Mouse (Mus musculus) embryonic facial prominence, embryonic 10.5 days (tissue): Measurements from ENCODE around the gene Fcamr. TPM values are rescaled to one million over a fixed set of nuclear protein-coding genes. Genes with fewer than 3 reads are reported as not detected.
A peak's percentile ranks its signal among the peaks of the same experiment; 100 is the strongest.

ENCODE experiments used
- DNase-seq: peaks from one replicate; pipeline ENCODE4 v3.0.0-alpha.2; 2017; ENCODE audit warnings: low spot score
- H3K27ac ChIP-seq: fragments of 300-500 bp; sonication (generic); replicated peaks from 2 replicates; pipeline ENCODE4 v1.5.1; 2016; ENCODE audit warnings: mild to moderate bottlenecking
- H3K27me3 ChIP-seq: fragments of 300-500 bp; sonication (generic); replicated peaks from 2 replicates; pipeline ENCODE4 v1.6.1; 2016; ENCODE audit warnings: low read depth, mild to moderate bottlenecking; ENCODE audit not compliant: poor library complexity, severe bottlenecking
- H3K36me3 ChIP-seq: fragments of 300-500 bp; sonication (generic); replicated peaks from 2 replicates; pipeline ENCODE4 v1.6.1; 2016; ENCODE audit warnings: mild to moderate bottlenecking, moderate library complexity
- H3K4me1 ChIP-seq: fragments of 300-500 bp; sonication (generic); 2 replicates; pipeline ENCODE4 v1.6.1; 2016
- H3K4me3 ChIP-seq: fragments of 300-500 bp; sonication (generic); 2 replicates; pipeline ENCODE4 v1.5.1; 2016; ENCODE audit warnings: mild to moderate bottlenecking, moderate library complexity
- H3K9me3 ChIP-seq: fragments of 300-500 bp; sonication (generic); 2 replicates; pipeline ENCODE4 v1.6.1; 2016; ENCODE audit warnings: mild to moderate bottlenecking
- WGBS: fragments of 180-500 bp; shearing (Covaris S2); methylation state at CpG from one replicate; pipeline ENCODE4 v1.1.7; 2016; 5-methylcytosine and 5-hydroxymethylcytosine counted together
- polyA plus RNA-seq: library from polyadenylated mRNA; unstranded; fragments of >200 nt; fragmentation: Nextera tagmentation; extraction: Ambion mirVana; gene quantifications from 2 replicates; pipeline ENCODE4 v1.2.1, GENCODE M21; 2016

Fcamr gene
- polyA plus RNA-seq, 1 experiment from 2014 or later: not detected

DNA sequence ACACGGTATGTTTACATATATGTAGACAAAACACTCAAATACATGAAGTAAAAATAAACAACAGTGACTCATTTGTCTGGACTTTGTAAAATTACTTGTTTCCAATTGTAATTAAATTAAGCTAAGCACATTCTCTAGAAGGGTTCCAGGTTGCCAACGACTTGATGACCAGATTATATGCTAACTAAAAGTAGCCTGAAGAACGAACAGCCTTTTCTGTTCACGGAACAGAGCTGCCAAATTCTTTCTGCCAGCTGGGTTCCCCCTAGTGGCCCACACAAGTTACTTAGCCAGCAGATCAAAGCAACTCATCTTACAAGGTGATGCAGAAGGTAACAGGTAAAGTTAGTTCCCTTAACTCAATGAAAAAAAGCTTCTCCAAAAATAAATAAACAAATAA, 16.6 kb upstream of the Fcamr start:
- WGBS: 37% methylated on average over 4 of the region's 4 CpGs
- DNase-seq: no peak
- Histone ChIP-seq H3K36me3 (no peaks in the 10 kb centered on the region), H3K27ac (no peak overlapping the region), H3K4me1 (no peaks in the 10 kb centered on the region), H3K27me3 (no peaks in the 10 kb centered on the region), H3K4me3 (no peak overlapping the region), H3K9me3 (no peaks in the 10 kb centered on the region)

DNA sequence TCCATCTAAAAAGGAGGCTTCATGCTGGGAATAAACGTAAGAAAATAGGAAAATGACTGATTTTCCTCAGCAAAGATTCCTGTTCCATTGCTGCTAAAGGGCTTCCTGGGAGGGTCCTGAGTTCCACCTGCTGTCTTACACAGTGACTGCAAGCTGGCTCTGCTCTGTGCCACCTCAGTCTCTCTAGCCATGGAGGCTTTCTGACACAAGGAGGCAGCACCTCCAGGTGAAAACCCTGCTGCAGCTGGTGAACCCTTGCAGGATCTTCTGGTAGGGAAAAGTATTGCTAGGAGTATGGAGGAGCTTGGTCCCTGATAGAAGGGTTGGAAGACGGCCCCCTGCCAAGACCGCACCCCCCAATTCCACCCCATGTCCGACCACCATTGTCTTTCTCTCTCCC, 13.7 kb upstream of the Fcamr start:
- H3K27me3 ChIP-seq: no peaks in the 10 kb centered on the region
- no peaks in the 10 kb centered on the region for H3K36me3 ChIP-seq
- no peak overlapping the region for H3K4me3 ChIP-seq
- H3K4me1 ChIP-seq: peaks cover 5% of the 10 kb centered on the region; the same call in 1 of the 2 replicates
- 47% methylated on average over 4 of the region's 4 CpGs for WGBS
- H3K9me3 ChIP-seq: 0 out of 2 replicates have a peak, but pooled peaks cover 1% of the 10 kb centered on the region
- no peak overlapping the region for H3K27ac ChIP-seq
- DNase-seq: no peak

GRCm38 (mm10) chr1:130789512-130790451, 10.9 kb upstream of the Fcamr start:
- WGBS: 58% methylated on average over 3 of the region's 3 CpGs
- Histone ChIP-seq H3K9me3 (0 out of 2 replicates have a peak, but pooled peaks cover 3% of the 10 kb centered on the region), H3K27ac (no peak overlapping the region), H3K27me3 (no peaks in the 10 kb centered on the region), H3K4me1 (peaks cover 5% of the 10 kb centered on the region; the same call in 1 of the 2 replicates), H3K4me3 (no peak overlapping the region), H3K36me3 (no peaks in the 10 kb centered on the region)
- no peak for DNase-seq

DNA sequence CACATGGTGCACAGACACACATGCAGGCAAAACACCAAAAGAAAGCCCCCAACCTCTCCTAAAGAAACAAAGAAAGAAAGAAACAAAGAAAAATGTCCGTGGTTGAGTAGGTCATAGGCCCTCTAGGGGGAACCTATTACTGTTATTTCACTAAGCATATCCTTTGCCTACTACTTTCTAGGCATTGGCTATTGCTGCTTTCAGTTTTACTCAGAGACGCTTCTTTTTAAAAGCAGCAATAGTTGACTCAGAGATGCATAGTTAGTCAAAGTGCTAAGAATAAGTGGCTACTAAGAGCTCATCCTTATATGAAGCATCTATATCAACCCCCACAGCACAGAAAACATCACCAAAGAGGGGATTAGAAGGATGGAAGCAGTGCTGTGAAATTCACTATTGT, 5.4 kb upstream of the Fcamr start:
- 78% methylated on average over 2 of the region's 2 CpGs for WGBS
- H3K4me1 ChIP-seq: no peaks in the 10 kb centered on the region
- H3K36me3 ChIP-seq: no peaks in the 10 kb centered on the region
- no peaks in the 10 kb centered on the region for H3K27me3 ChIP-seq
- no peak overlapping the region for H3K27ac ChIP-seq
- no peak overlapping the region for H3K4me3 ChIP-seq
- no peak for DNase-seq
- 0 out of 2 replicates have a peak, but pooled peaks cover 3% of the 10 kb centered on the region for H3K9me3 ChIP-seq

DNA sequence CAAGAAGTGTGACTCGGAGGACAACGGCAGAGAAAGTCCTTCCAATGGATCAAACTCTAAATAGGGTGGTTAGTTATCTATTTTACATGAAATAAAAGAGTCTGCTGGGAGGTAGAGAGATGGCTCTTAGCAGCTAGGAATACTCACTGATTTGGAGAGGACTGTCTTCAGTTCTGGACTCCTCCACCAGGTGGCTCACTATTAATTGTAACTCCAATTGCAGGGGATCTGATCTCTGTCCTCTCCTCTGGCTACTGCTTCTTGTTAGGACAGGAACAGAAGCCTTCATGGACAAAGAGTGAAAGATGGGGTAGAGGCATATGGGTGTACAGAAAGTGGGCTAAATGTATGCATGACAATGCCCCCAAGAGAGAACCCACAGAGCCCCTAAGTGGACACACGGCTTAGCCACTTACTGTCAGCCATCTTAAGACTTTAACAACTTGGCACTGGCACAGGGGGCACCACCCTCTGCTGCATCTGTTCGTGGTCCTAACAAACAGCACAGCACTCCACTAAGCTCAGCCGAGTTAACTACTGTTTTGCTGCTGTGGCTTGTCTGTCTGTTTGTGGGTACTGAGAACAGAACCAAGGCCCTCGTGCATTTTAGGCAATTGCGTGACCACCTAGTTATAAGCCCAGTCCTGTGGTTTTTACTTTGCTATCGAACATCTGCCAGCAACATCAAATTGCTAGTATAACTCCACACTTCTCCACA, 3.6 kb upstream of the Fcamr start:
- Histone ChIP-seq H3K4me3 (no peak overlapping the region), H3K36me3 (no peaks in the 10 kb centered on the region), H3K4me1 (no peaks in the 10 kb centered on the region), H3K27ac (no peak overlapping the region), H3K9me3 (0 out of 2 replicates have a peak, but pooled peaks cover under 1% of the 10 kb centered on the region), H3K27me3 (no peaks in the 10 kb centered on the region)
- WGBS: 84% methylated on average over 8 of the region's 8 CpGs
- DNase-seq: peak; percentile 36

GRCm38 (mm10) chr1:130798037-130798436, 2.7 kb upstream of the Fcamr start:
- WGBS: 76% methylated on average over 6 of the region's 6 CpGs
- Histone ChIP-seq H3K4me1 (0 out of 2 replicates have a peak, but pooled peaks cover 3% of the 10 kb centered on the region), H3K36me3 (no peaks in the 10 kb centered on the region), H3K4me3 (no peak overlapping the region), H3K27ac (no peak overlapping the region), H3K27me3 (no peaks in the 10 kb centered on the region), H3K9me3 (no peaks in the 10 kb centered on the region)
- DNase-seq: no peak

GRCm38 (mm10) chr1:130798551-130798950, 2.2 kb upstream of the Fcamr start:
- no peak for DNase-seq
- H3K4me3 ChIP-seq: no peak overlapping the region

DNA sequence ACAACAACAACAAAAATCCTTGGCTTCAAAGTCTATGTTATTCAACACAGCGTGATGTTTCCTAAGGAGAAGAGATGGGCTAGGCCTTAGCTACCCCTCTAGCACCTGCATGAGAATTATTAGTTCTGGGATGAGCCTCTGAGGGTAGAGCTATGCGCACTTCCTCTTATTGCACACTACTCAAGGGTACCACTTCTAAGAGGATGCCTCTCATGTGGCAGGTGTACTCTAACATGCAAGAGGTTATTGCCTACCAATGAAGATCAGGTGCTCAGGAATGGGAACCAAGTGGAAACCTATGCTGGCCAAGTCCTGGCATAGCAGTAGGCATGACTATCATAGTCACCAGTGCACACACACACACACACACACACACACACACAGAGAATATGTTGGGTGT, 1.3 kb upstream of the Fcamr start:
- DNase-seq: no peak
- Histone ChIP-seq H3K9me3 (no peaks in the 10 kb centered on the region), H3K4me3 (no peak overlapping the region), H3K36me3 (no peaks in the 10 kb centered on the region), H3K4me1 (peaks cover 6% of the 10 kb centered on the region; the same call in 1 of the 2 replicates), H3K27ac (no peak overlapping the region), H3K27me3 (no peaks in the 10 kb centered on the region)
- WGBS: 91% methylated on average over 2 of the region's 2 CpGs

More at GRCm38 (mm10) chr1:130798551-130798950, 2.2 kb upstream of the Fcamr start:
- 79% methylated on average over 3 of the region's 3 CpGs for whole genome bisulfite sequencing
- Histone ChIP-seq H3K9me3 (no peaks in the 10 kb centered on the region), H3K27me3 (no peaks in the 10 kb centered on the region), H3K36me3 (no peaks in the 10 kb centered on the region), H3K27ac (no peak overlapping the region), H3K4me1 (0 out of 2 replicates have a peak, but pooled peaks cover 3% of the 10 kb centered on the region)

- no peaks in the 10 kb centered on the region for H3K27me3 ChIP-seq
- no peaks in the 10 kb centered on the region for H3K9me3 ChIP-seq
- H3K27ac ChIP-seq: no peak overlapping the region
- DNase-seq: no peak
- H3K4me3 ChIP-seq: no peak overlapping the region
- peaks cover 8% of the 10 kb centered on the region; the same call in 1 of the 2 replicates for H3K4me1 ChIP-seq
- WGBS: 68% methylated on average over 2 of the region's 2 CpGs
- H3K36me3 ChIP-seq: no peaks in the 10 kb centered on the region
Observed at GRCm38 (mm10) chr1:130801511-130801910, 809 bp downstream of the Fcamr start.

- no peaks in the 10 kb centered on the region for H3K36me3 ChIP-seq
- no peak for DNase-seq
- WGBS: 60% methylated on average over 6 of the region's 6 CpGs
Observed at GRCm38 (mm10) chr1:130802976-130803375, 2.3 kb downstream of the Fcamr start.

DNA sequence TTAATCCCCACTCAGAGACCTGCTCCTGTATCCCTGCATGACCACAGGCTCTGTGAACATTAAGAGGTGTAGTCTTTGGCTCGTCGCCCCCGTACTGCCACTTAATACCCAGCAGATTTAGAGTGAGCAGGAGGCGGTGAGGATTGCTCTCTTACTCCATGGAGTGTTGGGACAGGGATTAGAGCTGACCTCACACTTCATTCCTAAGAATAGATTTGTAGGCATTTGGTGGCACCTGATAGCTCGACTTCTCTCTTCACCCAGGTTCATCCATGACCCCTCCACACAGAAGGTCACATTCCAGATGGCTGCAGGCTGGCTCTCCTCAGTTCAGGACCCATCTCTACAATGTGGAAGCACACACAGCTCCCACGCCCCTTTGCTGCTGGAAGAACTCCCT, 3.6 kb downstream of the Fcamr start:
- peaks cover 8% of the 10 kb centered on the region; the same call in 1 of the 2 replicates for H3K4me1 ChIP-seq
- H3K36me3 ChIP-seq: no peaks in the 10 kb centered on the region
- H3K27me3 ChIP-seq: no peaks in the 10 kb centered on the region
- H3K27ac ChIP-seq: no peak overlapping the region
- 69% methylated on average over 6 of the region's 6 CpGs for WGBS
- H3K4me3 ChIP-seq: no peak overlapping the region
- no peak for DNase-seq
- H3K9me3 ChIP-seq: no peaks in the 10 kb centered on the region

More at GRCm38 (mm10) chr1:130802976-130803375, 2.3 kb downstream of the Fcamr start:
- Histone ChIP-seq H3K4me3 (no peak overlapping the region), H3K9me3 (no peaks in the 10 kb centered on the region), H3K4me1 (peaks cover 8% of the 10 kb centered on the region; the same call in 1 of the 2 replicates), H3K27ac (no peak overlapping the region), H3K27me3 (no peaks in the 10 kb centered on the region)

- no peaks in the 10 kb centered on the region for H3K4me1 ChIP-seq
- H3K9me3 ChIP-seq: no peaks in the 10 kb centered on the region
- no peaks in the 10 kb centered on the region for H3K36me3 ChIP-seq
- no peaks in the 10 kb centered on the region for H3K27me3 ChIP-seq
- 92% methylated on average over 3 of the region's 3 CpGs for WGBS
- no peak for DNase-seq
- no peak overlapping the region for H3K27ac ChIP-seq
- no peak overlapping the region for H3K4me3 ChIP-seq
Observed at GRCm38 (mm10) chr1:130810906-130811305, 10.2 kb downstream of the Fcamr start.
